Mouse (Mus musculus) E14TG2a.4 (cell line): Measurements from ENCODE around the gene Olfr952.

ENCODE experiments used
- H3K27me3 ChIP-seq: 2 replicates; pipeline ENCODE4 v1.6.1; 2014; ENCODE audit warnings: low read length, control low read depth; ENCODE audit not compliant: insufficient read depth
- H3K36me3 ChIP-seq: 2 replicates; pipeline ENCODE4 v1.6.1; 2014; ENCODE audit warnings: low read length, control low read depth; ENCODE audit not compliant: insufficient read depth
- H3K4me1 ChIP-seq: replicated peaks from 2 replicates; pipeline ENCODE4 v1.6.1; 2014; ENCODE audit warnings: low read depth, low read length, control low read depth
- H3K4me3 ChIP-seq: replicated peaks from 2 replicates; pipeline ENCODE4 v1.5.1; 2014; ENCODE audit warnings: mild to moderate bottlenecking, low read length
- H3K9me3 ChIP-seq: 2 replicates; pipeline ENCODE4 v1.6.1; 2014; ENCODE audit warnings: low read length, control low read depth
- CTCF ChIP-seq: conservative IDR thresholded peaks from 2 replicates; pipeline ENCODE4 v1.5.1; 2014; ENCODE audit warnings: low read length
- NANOG ChIP-seq: IDR thresholded peaks from 2 replicates; pipeline ENCODE4 v1.6.1; 2014; ENCODE audit warnings: borderline replicate concordance, low read length, mixed read lengths
- POU5F1 ChIP-seq: IDR thresholded peaks from 2 replicates; pipeline ENCODE4 v1.6.1; 2014; ENCODE audit warnings: low read length, borderline replicate concordance

The Olfr952 gene

GRCm38 (mm10) chr9:39427048-39427447 is at the start of gene Olfr952:
Olfr952 (minus strand) TSS chr9:39427148.
- no peak for TF ChIP-seq POU5F1
- TF ChIP-seq NANOG, result no peak
- TF ChIP-seq CTCF, result no peak
- Histone ChIP-seq H3K36me3 (no peaks in the 10 kb centered on the region), H3K9me3 (no peaks in the 10 kb centered on the region)

DNA sequence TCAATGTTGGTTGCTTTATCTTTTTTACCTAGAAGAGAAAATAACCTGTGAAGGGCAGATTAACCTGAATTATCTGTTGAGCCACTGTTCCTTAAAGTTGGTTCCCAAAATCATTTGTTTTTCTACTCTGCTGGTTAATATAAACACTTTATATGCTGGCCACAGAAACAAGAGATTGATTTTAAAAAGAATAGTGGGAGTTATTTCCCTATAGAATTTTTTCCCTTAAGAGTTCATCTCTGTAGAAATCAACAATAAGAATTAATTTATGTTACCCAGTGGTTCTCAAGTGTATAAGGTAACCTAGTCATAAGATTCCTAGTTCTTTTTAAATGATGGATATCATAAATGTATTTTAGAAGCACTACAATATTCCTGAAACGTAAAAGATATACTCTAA is 44.9 kb upstream of the Olfr952 start, which contains the start of gene Olfr955:
Gene Olfr955, minus strand, starts transcription at position 101 of the 400 bp plus-strand sequence.
- H3K36me3 ChIP-seq, result no peaks in the 10 kb centered on the region
- no peaks in the 10 kb centered on the region for H3K9me3 ChIP-seq
- H3K4me3 ChIP-seq, result no peak within 1 kb of the TSS
- TF ChIP-seq CTCF, result no peak
- TF ChIP-seq NANOG, result no peak
- no peak for TF ChIP-seq POU5F1
- H3K27me3 ChIP-seq, result no peaks in the 10 kb centered on the region
- H3K4me1 ChIP-seq, result no peaks in the 10 kb centered on the region

More at GRCm38 (mm10) chr9:39427048-39427447, at the start of gene Olfr952:
- H3K27me3 ChIP-seq, result no peaks in the 10 kb centered on the region
- no peaks in the 10 kb centered on the region for H3K4me1 ChIP-seq
- H3K4me3 ChIP-seq, result no peak within 1 kb of the TSS

DNA sequence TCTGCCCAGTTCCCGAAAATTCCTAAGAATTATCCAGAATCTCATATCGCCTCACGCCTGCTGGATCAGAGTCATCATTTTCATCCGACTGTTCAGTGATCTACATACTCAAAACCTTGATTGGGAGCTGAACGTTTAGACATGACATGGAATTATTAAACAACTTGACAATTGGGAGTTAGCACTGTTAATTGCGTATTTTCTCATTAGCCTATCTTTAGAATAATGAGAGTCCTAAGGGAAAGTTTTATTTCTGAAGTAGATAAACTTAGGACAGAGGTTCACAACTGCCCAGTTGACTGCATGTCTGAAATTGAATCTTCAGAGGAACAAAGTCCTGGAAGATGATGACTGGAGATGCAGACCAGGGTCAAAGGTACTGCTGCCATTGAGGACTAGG is 29.5 kb upstream of the Olfr952 start, which contains the start of gene Olfr954:
Gene Olfr954, plus strand, starts transcription at position 301 of the 400 bp plus-strand sequence.
- Histone ChIP-seq H3K4me1 (no peaks in the 10 kb centered on the region), H3K4me3 (no peak within 1 kb of the TSS), H3K9me3 (no peaks in the 10 kb centered on the region), H3K36me3 (no peaks in the 10 kb centered on the region), H3K27me3 (no peaks in the 10 kb centered on the region)
- no peak for TF ChIP-seq NANOG
- TF ChIP-seq POU5F1, result no peak
- TF ChIP-seq CTCF, result no peak

- Histone ChIP-seq H3K4me3 (no peak within 1 kb of the TSS), H3K4me1 (no peaks in the 10 kb centered on the region), H3K27me3 (no peaks in the 10 kb centered on the region), H3K36me3 (no peaks in the 10 kb centered on the region), H3K9me3 (no peaks in the 10 kb centered on the region)
- TF ChIP-seq CTCF, result no peak
- TF ChIP-seq POU5F1, result no peak
- TF ChIP-seq NANOG, result no peak
Measured at GRCm38 (mm10) chr9:39387110-39387509, 39.8 kb downstream of the Olfr952 start, which contains the start of gene Olfr951. Olfr951 (plus strand) TSS chr9:39387410.
